Mouse (Mus musculus): Measurements from ENCODE around the gene Tmeff1. TPM values are rescaled to one million over a fixed set of nuclear protein-coding genes. Genes with fewer than 3 reads are reported as not detected.

Tmeff1 gene
- total RNA-seq, 1 experiment: 257 TPM

DNA sequence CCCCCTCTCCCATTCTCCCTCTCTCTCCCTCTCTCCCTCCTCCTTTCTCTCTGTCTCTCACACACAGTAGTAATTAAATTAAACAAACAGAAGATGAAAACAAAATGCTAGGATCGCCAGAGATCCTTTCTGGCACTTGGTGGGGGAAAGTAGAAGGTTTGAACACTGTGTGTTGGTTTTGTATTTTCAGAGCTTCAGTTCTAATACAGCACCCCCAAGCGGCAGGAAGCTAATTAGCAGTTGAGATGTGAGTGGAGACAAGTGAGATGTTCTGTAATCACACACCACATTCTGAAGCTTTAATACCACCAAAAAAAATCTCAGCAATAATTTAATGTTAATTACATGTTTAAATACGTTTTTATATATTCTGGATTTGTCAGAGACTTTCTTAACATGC is 29.2 kb upstream of the Tmeff1 start:
- DNase-seq (ENCODE audit: low read depth, low spot score): no peak
- no peaks in the 10 kb centered on the region for H3K9me3 ChIP-seq (ENCODE audit: control insufficient read depth, insufficient read depth, low read depth, low read length)
- TF ChIP-seq ZC3H11A (IDR thresholded peaks at IDR 0.05; ENCODE audit: borderline replicate concordance, low read depth, low read length) (no peak), HCFC1 (IDR thresholded peaks at IDR 0.05; ENCODE audit: borderline replicate concordance, insufficient read depth, low read length) (no peak), CHD2 (IDR thresholded peaks at IDR 0.05; ENCODE audit: low read depth, low read length) (no peak), ZNF384 (IDR thresholded peaks at IDR 0.05; ENCODE audit: low read depth, low read length) (no peak), MAFK (IDR thresholded peaks at IDR 0.05; ENCODE audit: insufficient read depth, low read depth, low read length) (no peak)

DNA sequence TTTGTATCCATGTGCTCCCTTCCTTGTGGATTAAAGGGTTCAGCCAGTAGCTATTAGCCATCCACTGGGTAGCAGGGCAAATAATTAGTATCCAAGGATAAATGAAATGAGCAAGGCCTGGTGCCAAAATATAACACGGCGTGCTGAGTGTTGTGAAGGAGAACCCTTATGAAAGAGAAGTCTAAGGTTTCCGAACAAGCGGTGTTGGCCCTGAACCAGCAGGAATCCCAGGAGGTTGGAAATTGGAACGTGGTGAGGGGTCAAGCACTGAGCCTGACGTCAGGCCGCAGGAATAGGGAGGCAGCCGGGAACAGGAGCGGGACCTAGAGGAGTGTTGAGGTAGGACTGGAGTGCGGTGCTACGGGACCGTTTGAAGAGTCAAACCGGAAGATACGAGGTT is 25.3 kb upstream of the Tmeff1 start:
- Histone ChIP-seq H3K4me1 (ENCODE audit: control insufficient read depth in 2 of 2, insufficient read depth in 2 of 2, low read length in 2 of 2, poor library complexity in 1 of 2) (peaks cover 0 to 4% of the 10 kb centered on the region in 2 experiments; a peak in 1 of 4 replicates), H3K27ac (ENCODE audit: insufficient read depth, low read depth, low read length, poor library complexity, severe bottlenecking) (no peak overlapping the region), H3K9me3 (ENCODE audit: control insufficient read depth, insufficient read depth, low read depth, low read length) (no peaks in the 10 kb centered on the region), H3K4me3 (ENCODE audit: insufficient read depth in 1 of 2, low read depth in 1 of 2, low read length in 2 of 2, poor library complexity in 1 of 2, severe bottlenecking in 1 of 2) (no peak overlapping the region), H3K9ac (ENCODE audit: insufficient read depth, low read depth, low read length, poor library complexity, severe bottlenecking) (no peak overlapping the region), H3K36me3 (ENCODE audit: control insufficient read depth, insufficient read depth, low read length, poor library complexity, severe bottlenecking) (peaks cover 25% of the 10 kb centered on the region)
- no peak for DNase-seq (ENCODE audit: low read depth, low spot score)
- TF ChIP-seq CHD2 (IDR thresholded peaks at IDR 0.05; ENCODE audit: low read depth, low read length) (no peak), MAFK (IDR thresholded peaks at IDR 0.05; ENCODE audit: insufficient read depth, low read depth, low read length) (no peak), HCFC1 (IDR thresholded peaks at IDR 0.05; ENCODE audit: borderline replicate concordance, insufficient read depth, low read length) (no peak), ZC3H11A (IDR thresholded peaks at IDR 0.05; ENCODE audit: borderline replicate concordance, low read depth, low read length) (no peak), ZNF384 (IDR thresholded peaks at IDR 0.05; ENCODE audit: low read depth, low read length) (no peak)
- in situ Hi-C loops (cut with MboI; ENCODE audit: low sequenced_read_pairs in 2 of 2, unreplicated experiment in 2 of 2): loop anchor here in 1 of 2 experiments (25.0 kb wide), 1 partner anchor 97 kb away; the partner anchor contains the start of gene Tex10

More for the DNA sequence above, 29.2 kb upstream of the Tmeff1 start:
- Histone ChIP-seq H3K36me3 (ENCODE audit: control insufficient read depth, insufficient read depth, low read length, poor library complexity, severe bottlenecking) (peaks cover 19% of the 10 kb centered on the region), H3K9ac (ENCODE audit: insufficient read depth, low read depth, low read length, poor library complexity, severe bottlenecking) (no peak overlapping the region), H3K27ac (ENCODE audit: insufficient read depth, low read depth, low read length, poor library complexity, severe bottlenecking) (no peak overlapping the region), H3K4me3 (ENCODE audit: insufficient read depth in 1 of 2, low read depth in 1 of 2, low read length in 2 of 2, poor library complexity in 1 of 2, severe bottlenecking in 1 of 2) (no peak overlapping the region), H3K4me1 (ENCODE audit: control insufficient read depth in 2 of 2, insufficient read depth in 2 of 2, low read length in 2 of 2, poor library complexity in 1 of 2) (0 out of 4 replicates have a peak, but pooled peaks cover 0 to 3% of the 10 kb centered on the region in 2 experiments)
- in situ Hi-C loops (cut with MboI; ENCODE audit: low sequenced_read_pairs in 2 of 2, unreplicated experiment in 2 of 2): loop anchor here in 1 of 2 experiments (25.0 kb wide), 1 partner anchor 93 kb away; the partner anchor contains the start of gene Tex10

DNA sequence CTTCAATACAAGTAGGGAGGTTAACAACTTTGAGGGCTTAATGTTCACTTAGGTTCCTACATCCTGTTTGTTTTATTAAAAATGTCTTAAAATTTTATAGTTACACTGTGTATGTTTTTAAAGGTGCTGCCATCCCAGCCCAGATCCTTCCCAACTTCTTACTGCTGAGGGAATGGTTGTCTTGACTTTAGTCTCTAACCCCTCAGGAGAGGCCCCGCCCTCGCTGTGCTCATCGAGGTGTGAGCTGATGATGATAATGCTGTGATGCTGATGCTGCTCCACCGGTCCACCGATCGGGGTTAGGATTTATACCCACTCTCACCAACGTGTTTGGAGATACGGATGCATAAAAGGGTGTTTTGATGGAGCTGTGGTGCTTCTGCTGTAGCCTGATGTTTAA is 23.1 kb upstream of the Tmeff1 start:
- no peak for DNase-seq (ENCODE audit: low read depth, low spot score)
- Histone ChIP-seq H3K36me3 (ENCODE audit: control insufficient read depth, insufficient read depth, low read length, poor library complexity, severe bottlenecking) (peaks cover 22% of the 10 kb centered on the region), H3K4me1 (ENCODE audit: control insufficient read depth in 2 of 2, insufficient read depth in 2 of 2, low read length in 2 of 2, poor library complexity in 1 of 2) (peaks cover 0 to 4% of the 10 kb centered on the region in 2 experiments; a peak in 1 of 4 replicates), H3K9ac (ENCODE audit: insufficient read depth, low read depth, low read length, poor library complexity, severe bottlenecking) (no peak overlapping the region), H3K27ac (ENCODE audit: insufficient read depth, low read depth, low read length, poor library complexity, severe bottlenecking) (no peak overlapping the region), H3K4me3 (ENCODE audit: insufficient read depth in 1 of 2, low read depth in 1 of 2, low read length in 2 of 2, poor library complexity in 1 of 2, severe bottlenecking in 1 of 2) (no peak overlapping the region), H3K9me3 (ENCODE audit: control insufficient read depth, insufficient read depth, low read depth, low read length) (no peaks in the 10 kb centered on the region)
- TF ChIP-seq CHD2 (IDR thresholded peaks at IDR 0.05; ENCODE audit: low read depth, low read length) (no peak), ZC3H11A (IDR thresholded peaks at IDR 0.05; ENCODE audit: borderline replicate concordance, low read depth, low read length) (no peak), MAFK (IDR thresholded peaks at IDR 0.05; ENCODE audit: insufficient read depth, low read depth, low read length) (no peak), HCFC1 (IDR thresholded peaks at IDR 0.05; ENCODE audit: borderline replicate concordance, insufficient read depth, low read length) (no peak), ZNF384 (IDR thresholded peaks at IDR 0.05; ENCODE audit: low read depth, low read length) (no peak)
- in situ Hi-C loops (cut with MboI; ENCODE audit: low sequenced_read_pairs in 2 of 2, unreplicated experiment in 2 of 2): loop anchor here in 1 of 2 experiments (25.0 kb wide), 1 partner anchor 100 kb away; the partner anchor contains the start of gene Tex10

DNA sequence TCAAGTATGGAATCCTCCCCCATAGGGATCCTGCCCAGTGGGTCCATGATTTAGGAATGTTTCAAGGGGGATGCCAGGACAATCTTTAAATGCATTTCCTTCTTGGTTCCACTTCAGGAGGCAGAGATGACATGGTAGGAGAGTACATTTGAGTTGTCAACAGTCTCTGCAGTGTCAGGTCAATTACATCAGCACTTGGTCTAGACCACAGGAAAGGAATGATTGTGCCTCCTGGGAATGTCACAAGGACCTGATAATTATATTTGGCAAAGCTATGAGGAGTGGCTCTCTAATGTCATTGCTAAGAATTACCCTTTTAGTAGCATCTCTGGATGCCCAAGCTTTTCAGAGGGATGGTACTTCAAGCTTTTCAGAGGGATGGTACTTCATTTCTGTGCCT is 20.0 kb upstream of the Tmeff1 start:
- H3K27ac ChIP-seq (ENCODE audit: insufficient read depth, low read depth, low read length, poor library complexity, severe bottlenecking): no peak overlapping the region
- no peak overlapping the region for H3K4me3 ChIP-seq (ENCODE audit: insufficient read depth in 1 of 2, low read depth in 1 of 2, low read length in 2 of 2, poor library complexity in 1 of 2, severe bottlenecking in 1 of 2)
- H3K4me1 ChIP-seq (ENCODE audit: control insufficient read depth in 2 of 2, insufficient read depth in 2 of 2, low read length in 2 of 2, poor library complexity in 1 of 2): peaks cover 0 to 6% of the 10 kb centered on the region in 2 experiments; a peak in 1 of 4 replicates
- no peaks in the 10 kb centered on the region for H3K9me3 ChIP-seq (ENCODE audit: control insufficient read depth, insufficient read depth, low read depth, low read length)
- no peak for DNase-seq (ENCODE audit: low read depth, low spot score)
- TF ChIP-seq CHD2 (IDR thresholded peaks at IDR 0.05; ENCODE audit: low read depth, low read length) (no peak), HCFC1 (IDR thresholded peaks at IDR 0.05; ENCODE audit: borderline replicate concordance, insufficient read depth, low read length) (no peak), ZNF384 (IDR thresholded peaks at IDR 0.05; ENCODE audit: low read depth, low read length) (no peak), ZC3H11A (IDR thresholded peaks at IDR 0.05; ENCODE audit: borderline replicate concordance, low read depth, low read length) (no peak), MAFK (IDR thresholded peaks at IDR 0.05; ENCODE audit: insufficient read depth, low read depth, low read length) (no peak)
- in situ Hi-C loops (cut with MboI; ENCODE audit: low sequenced_read_pairs in 2 of 2, unreplicated experiment in 2 of 2): loop anchor here in 1 of 2 experiments (25.0 kb wide), 1 partner anchor 103 kb away; the partner anchor contains the start of gene Tex10
- H3K36me3 ChIP-seq (ENCODE audit: control insufficient read depth, insufficient read depth, low read length, poor library complexity, severe bottlenecking): peaks cover 20% of the 10 kb centered on the region
- no peak overlapping the region for H3K9ac ChIP-seq (ENCODE audit: insufficient read depth, low read depth, low read length, poor library complexity, severe bottlenecking)
